Mouse (Mus musculus) olfactory bulb, adult 2 months (tissue): ENCODE measurements around the gene Traf6.

ENCODE experiments used
- CTCF ChIP-seq: fragments of 200-500 bp; IDR thresholded peaks from 2 replicates; pipeline ENCODE4 v1.5.1; 2012; ENCODE audit warnings: low read depth, mild to moderate bottlenecking, low read length, moderate library complexity; ENCODE audit not compliant: insufficient read depth
- POLR2A ChIP-seq: fragments of 200-500 bp; IDR thresholded peaks from 2 replicates; pipeline ENCODE4 v1.6.1; 2012; ENCODE audit warnings: mild to moderate bottlenecking, low read depth, low read length, moderate library complexity; ENCODE audit not compliant: insufficient read depth

DNA sequence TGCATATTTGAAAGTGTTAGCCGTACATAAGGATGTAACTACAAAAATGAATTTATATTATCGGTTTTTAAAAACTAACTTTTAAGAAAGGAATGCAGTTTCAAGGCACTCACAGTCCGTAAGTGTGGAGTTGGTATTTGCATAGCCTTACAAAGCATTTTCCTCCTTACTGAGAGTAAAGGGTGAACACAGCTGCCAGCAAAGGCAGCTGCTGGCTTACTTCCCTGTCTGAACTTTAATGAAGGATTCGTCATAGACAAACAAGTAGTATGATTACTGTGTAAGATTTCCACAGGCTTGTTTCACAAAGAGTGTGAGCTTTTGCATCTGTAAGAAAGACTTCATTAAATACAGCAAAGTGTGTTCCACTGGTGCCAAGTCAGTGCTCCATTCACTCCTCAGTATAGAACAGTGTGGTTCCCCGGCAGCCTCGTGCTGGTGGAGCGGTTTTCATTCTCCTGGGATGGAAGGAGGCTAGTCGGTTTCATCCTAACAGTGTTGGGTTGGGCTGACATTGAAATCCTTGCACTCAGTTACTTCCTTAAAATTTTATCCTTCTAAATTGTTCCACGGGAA lies 12.1 kb downstream of the Traf6 start:
- TF ChIP-seq CTCF (no peak), POLR2A (no peak)
